Mouse (Mus musculus) stomach, embryonic 14.5 days (tissue): Measurements from ENCODE around the gene Lpcat2b. TPM values are rescaled to one million over a fixed set of nuclear protein-coding genes. Genes with fewer than 3 reads are reported as not detected.

Source experiments
- ATAC-seq: fragments of 200-750 bp; cut with Nextera tagmentation; 2 replicates; pipeline ENCODE4 v1.8.0; 2017; ENCODE audit warnings: low read depth, moderate TSS enrichment; ENCODE audit not compliant: insufficient number of reproducible peaks, insufficient read depth, low FRiP score
- H3K27ac ChIP-seq: fragments of 300-500 bp; sonication (generic); 2 replicates; pipeline ENCODE4 v1.5.1; 2014; ENCODE audit warnings: mild to moderate bottlenecking, low read length, moderate library complexity, mixed read lengths
- H3K27me3 ChIP-seq: fragments of 300-500 bp; sonication (generic); 2 replicates; pipeline ENCODE4 v1.6.1; 2014; ENCODE audit warnings: low read length, control low read depth, mixed read lengths; ENCODE audit not compliant: control insufficient read depth, insufficient read depth
- H3K36me3 ChIP-seq: fragments of 300-500 bp; sonication (generic); 2 replicates; pipeline ENCODE4 v1.6.1; 2014; ENCODE audit warnings: mild to moderate bottlenecking, control low read depth, low read length, moderate library complexity, mixed read lengths; ENCODE audit not compliant: control insufficient read depth, insufficient read depth
- H3K4me1 ChIP-seq: fragments of 300-500 bp; sonication (generic); 2 replicates; pipeline ENCODE4 v1.6.1; 2014; ENCODE audit warnings: low read length, control low read depth, mixed read lengths; ENCODE audit not compliant: control insufficient read depth, insufficient read depth
- H3K4me2 ChIP-seq: fragments of 300-500 bp; sonication (generic); replicated peaks from 2 replicates; pipeline ENCODE4 v1.6.1; 2014; ENCODE audit warnings: low read depth, low read length, control low read depth
- H3K4me3 ChIP-seq: fragments of 300-500 bp; sonication (generic); 2 replicates; pipeline ENCODE4 v1.5.1; 2014; ENCODE audit warnings: low read depth, low read length, control low read depth
- H3K9ac ChIP-seq: fragments of 300-500 bp; sonication (generic); replicated peaks from 2 replicates; pipeline ENCODE4 v1.6.1; 2014; ENCODE audit warnings: low read depth, mild to moderate bottlenecking, control low read depth, low read length, moderate library complexity, mixed read lengths
- H3K9me3 ChIP-seq: fragments of 300-500 bp; sonication (generic); 2 replicates; pipeline ENCODE4 v1.6.1; 2016; ENCODE audit warnings: low read depth, low read length, control low read depth; ENCODE audit not compliant: control insufficient read depth
- WGBS: fragments of 180-500 bp; shearing (Covaris S2); extraction: QIAGEN DNeasy Blood & Tissue Kit; methylation state at CpG from one replicate; pipeline ENCODE4 v1.1.7; 2014; 5-methylcytosine and 5-hydroxymethylcytosine counted together
- polyA plus RNA-seq: library from polyadenylated mRNA; unstranded; fragments of >200 nt; fragmentation: Nextera tagmentation; extraction: Ambion mirVana; gene quantifications from 2 replicates; pipeline ENCODE4 v1.2.1, GENCODE M21; 2014

Lpcat2b gene
- polyA plus RNA-seq, 1 experiment from 2014 or later, result not detected

DNA sequence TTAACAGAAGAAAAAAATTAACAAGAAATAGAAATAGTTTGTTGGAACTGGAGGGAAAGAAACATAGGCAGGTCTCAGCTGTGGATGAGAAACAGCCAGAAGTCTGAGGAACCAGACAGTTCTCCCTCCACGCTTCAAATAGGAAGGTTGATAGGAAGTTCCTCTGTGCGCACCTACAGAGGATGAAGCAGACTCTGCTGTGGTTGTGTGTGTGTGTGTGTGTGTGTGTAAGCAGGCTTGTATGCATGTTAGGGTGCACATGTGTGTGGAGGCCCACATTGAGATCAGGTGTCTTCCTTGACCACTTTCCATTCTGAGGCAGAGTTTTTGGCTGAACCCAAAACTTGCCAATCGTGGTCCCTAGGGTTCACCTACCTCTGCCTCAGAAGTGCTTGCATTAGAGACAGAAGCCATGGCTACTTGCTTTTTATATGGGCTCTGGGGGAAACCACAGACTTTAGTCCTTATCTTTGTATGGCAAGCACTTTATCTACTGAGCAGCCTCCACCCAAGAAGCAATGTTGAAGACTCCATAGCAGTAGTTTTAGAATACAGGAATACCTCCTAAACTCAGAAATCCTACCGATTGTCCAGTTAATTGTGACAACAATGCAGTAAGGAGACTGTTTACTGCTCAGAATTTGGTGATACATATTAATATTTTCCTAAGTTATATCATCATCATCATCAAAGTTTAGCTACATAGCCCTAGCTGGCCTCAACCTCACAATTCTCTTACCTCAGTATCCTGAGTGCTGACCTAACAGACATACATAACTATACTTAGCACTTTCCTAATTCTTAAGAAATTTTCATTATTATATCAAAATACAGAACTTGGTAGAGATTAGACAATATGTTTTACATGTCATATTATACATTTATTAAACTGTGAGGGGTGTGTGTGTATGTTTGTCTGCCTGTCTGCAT, 31.1 kb downstream of the Lpcat2b start:
- Histone ChIP-seq H3K4me2 (no peak overlapping the region), H3K9me3 (no peaks in the 10 kb centered on the region), H3K36me3 (no peaks in the 10 kb centered on the region), H3K4me3 (no peak overlapping the region), H3K9ac (no peak overlapping the region), H3K4me1 (no peaks in the 10 kb centered on the region), H3K27me3 (no peaks in the 10 kb centered on the region), H3K27ac (no peak overlapping the region)
- no peak for ATAC-seq
- 88% methylated on average over 4 of the region's 4 CpGs for WGBS

- Histone ChIP-seq H3K4me2 (no peak overlapping the region), H3K36me3 (no peaks in the 10 kb centered on the region), H3K9me3 (no peaks in the 10 kb centered on the region), H3K27me3 (no peaks in the 10 kb centered on the region), H3K4me1 (no peaks in the 10 kb centered on the region), H3K27ac (no peak overlapping the region), H3K9ac (no peak overlapping the region), H3K4me3 (no peak overlapping the region)
- WGBS, result 67% methylated on average over 5 of the region's 5 CpGs
- no peak for ATAC-seq
These were observed 35.2 kb downstream of the Lpcat2b start for GRCm38 (mm10) chr5:107466501-107466900.

DNA sequence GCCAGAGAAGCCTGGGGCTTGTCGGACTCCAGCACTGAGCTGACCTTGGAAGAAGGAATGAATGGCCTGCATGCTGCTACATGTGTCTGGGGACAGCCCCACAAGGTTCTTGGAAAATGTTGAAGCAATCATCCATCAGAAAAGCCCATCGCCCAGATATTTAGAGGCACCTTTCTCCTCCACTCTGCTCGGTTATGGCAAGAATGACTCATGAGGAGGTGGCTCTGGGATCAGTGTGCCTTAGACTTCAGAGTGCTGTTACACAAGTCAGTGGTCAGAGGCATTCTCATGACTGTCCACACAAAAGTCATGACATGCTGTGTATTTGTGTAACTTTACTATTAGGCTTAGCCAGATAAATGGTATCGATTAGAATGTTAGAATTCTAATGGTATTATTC, 35.7 kb downstream of the Lpcat2b start:
- Histone ChIP-seq H3K4me2 (no peak overlapping the region), H3K36me3 (no peaks in the 10 kb centered on the region), H3K27me3 (no peaks in the 10 kb centered on the region), H3K4me1 (no peaks in the 10 kb centered on the region), H3K27ac (no peak overlapping the region), H3K4me3 (no peak overlapping the region), H3K9me3 (no peaks in the 10 kb centered on the region), H3K9ac (no peak overlapping the region)
- ATAC-seq, result no peak
- 75% methylated on average over 4 of the region's 4 CpGs for WGBS

- Histone ChIP-seq H3K27ac (no peak overlapping the region), H3K4me3 (no peak overlapping the region), H3K4me2 (no peak overlapping the region), H3K27me3 (no peaks in the 10 kb centered on the region), H3K36me3 (no peaks in the 10 kb centered on the region), H3K9ac (no peak overlapping the region), H3K4me1 (no peaks in the 10 kb centered on the region), H3K9me3 (no peaks in the 10 kb centered on the region)
- WGBS, result 69% methylated on average over 10 of the region's 10 CpGs
- no peak for ATAC-seq
These were observed 39.4 kb downstream of the Lpcat2b start for GRCm38 (mm10) chr5:107470600-107471329.

- Histone ChIP-seq H3K27ac (no peak overlapping the region), H3K9ac (no peak overlapping the region), H3K4me3 (no peak overlapping the region), H3K4me1 (no peaks in the 10 kb centered on the region), H3K27me3 (no peaks in the 10 kb centered on the region), H3K9me3 (no peaks in the 10 kb centered on the region), H3K36me3 (no peaks in the 10 kb centered on the region), H3K4me2 (no peak overlapping the region)
- no peak for ATAC-seq
- WGBS, result 94% methylated on average over 2 of the region's 2 CpGs
These were observed 48.8 kb downstream of the Lpcat2b start for GRCm38 (mm10) chr5:107480194-107480593.

Other genes starting within 250 kb of the Lpcat2b start
- 34.4 and 34.5 TPM in 2 replicates for gene Tgfbr3, start 141.9 kb upstream of the Lpcat2b start, polyA plus RNA-seq
- gene Brdt, start 100.4 kb upstream of the Lpcat2b start, polyA plus RNA-seq, result 2.5 TPM in 2 replicates
- 1.4 and 1.9 TPM in 2 replicates for gene Ephx4, start 28.8 kb upstream of the Lpcat2b start, polyA plus RNA-seq
- 7.1 and 8.1 TPM in 2 replicates for gene Btbd8, start 6.4 kb downstream of the Lpcat2b start, polyA plus RNA-seq
- gene Gm42669, start 76.1 kb downstream of the Lpcat2b start, polyA plus RNA-seq, result 0.69 and 0.95 TPM in 2 replicates
- 0.22 and 0.34 TPM in 2 replicates for gene 1700028K03Rik, start 103.2 kb downstream of the Lpcat2b start, polyA plus RNA-seq
- gene Rpap2, start 165.8 kb downstream of the Lpcat2b start, polyA plus RNA-seq, result 22.1 and 23.8 TPM in 2 replicates
- 36.5 and 37.9 TPM in 2 replicates for gene Glmn, start 166.3 kb downstream of the Lpcat2b start, polyA plus RNA-seq